Mouse (Mus musculus) embryo, embryonic 10.5 days (tissue): ENCODE results near the gene Map3k14.
A peak's percentile ranks its signal among the peaks of the same experiment; 100 is the strongest.

Experiments
- DNase-seq: peaks from one replicate; pipeline ENCODE4 v3.0.0-alpha.2; 2015; ENCODE audit warnings: low spot score

Gene Map3k14

GRCm38 (mm10) chr11:103272888-103273287 is 5.6 kb upstream of the Map3k14 start:
- no peak for DNase-seq

- peak; percentile 51 for DNase-seq
Observed at GRCm38 (mm10) chr11:103271979-103272378, 4.7 kb upstream of the Map3k14 start.

- DNase-seq: no peak
Observed at GRCm38 (mm10) chr11:103269426-103269825, 2.2 kb upstream of the Map3k14 start.

- no peak for DNase-seq
Observed at GRCm38 (mm10) chr11:103268905-103269304, 1.6 kb upstream of the Map3k14 start.

- DNase-seq: no peak
Observed at GRCm38 (mm10) chr11:103268350-103268749, 1.1 kb upstream of the Map3k14 start.

GRCm38 (mm10) chr11:103266729-103267345 is 435 bp downstream of the Map3k14 start:
- DNase-seq: peak; percentile 28

- no peak for DNase-seq
Observed at GRCm38 (mm10) chr11:103265856-103266255, 1.4 kb downstream of the Map3k14 start.

- DNase-seq: peak; percentile 31
Observed at GRCm38 (mm10) chr11:103265211-103265610, 2.1 kb downstream of the Map3k14 start.

- no peak for DNase-seq
Observed at GRCm38 (mm10) chr11:103264427-103265005, 2.8 kb downstream of the Map3k14 start.

- peak; percentile 27 for DNase-seq
Observed at GRCm38 (mm10) chr11:103263551-103263950, 3.7 kb downstream of the Map3k14 start.

- DNase-seq: no peak
Observed at GRCm38 (mm10) chr11:103262412-103263267, 4.6 kb downstream of the Map3k14 start.

- no peak for DNase-seq
Observed at GRCm38 (mm10) chr11:103261671-103262411, 5.4 kb downstream of the Map3k14 start.

- DNase-seq: no peak
Observed at GRCm38 (mm10) chr11:103260515-103261192, 6.6 kb downstream of the Map3k14 start.

- no peak for DNase-seq
Observed at GRCm38 (mm10) chr11:103260034-103260433, 7.2 kb downstream of the Map3k14 start.

GRCm38 (mm10) chr11:103257938-103258481 is 9.3 kb downstream of the Map3k14 start:
- no peak for DNase-seq

- no peak for DNase-seq
Observed at GRCm38 (mm10) chr11:103253605-103254004, 13.7 kb downstream of the Map3k14 start.

GRCm38 (mm10) chr11:103252380-103252779 is 14.9 kb downstream of the Map3k14 start:
- DNase-seq: no peak

- DNase-seq: no peak
Observed at GRCm38 (mm10) chr11:103250324-103250723, 16.9 kb downstream of the Map3k14 start.

- no peak for DNase-seq
Observed at GRCm38 (mm10) chr11:103249509-103249908, 17.8 kb downstream of the Map3k14 start.

GRCm38 (mm10) chr11:103248837-103249236 is 18.4 kb downstream of the Map3k14 start:
- DNase-seq: no peak

- DNase-seq: no peak
Observed at GRCm38 (mm10) chr11:103247504-103248177, 19.6 kb downstream of the Map3k14 start.
